Mouse (Mus musculus) hindbrain, postnatal 0 days (tissue): ENCODE measurements at regions not wholly inside any gene's neighbourhood (a gene's known extent, or its start where the extent isn't known, plus 50 kb on each side); places are given as distances from the start of the nearest gene placed in this dataset.

ENCODE experiments used
- ATAC-seq: fragments of 200-750 bp; cut with Nextera tagmentation; 2 replicates; pipeline ENCODE4 v1.8.0; 2017; ENCODE audit warnings: mild to moderate bottlenecking, moderate TSS enrichment, moderate library complexity
- DNase-seq: peaks from one replicate; pipeline ENCODE4 v3.0.0-alpha.2; 2015; ENCODE audit warnings: low spot score
- H3K27ac ChIP-seq: fragments of 300-500 bp; sonication (generic); 2 replicates; pipeline ENCODE4 v1.5.1; 2014; ENCODE audit warnings: mild to moderate bottlenecking
- H3K27me3 ChIP-seq: fragments of 300-500 bp; sonication (generic); 2 replicates; pipeline ENCODE4 v1.6.1; 2014; ENCODE audit warnings: low read length, mixed read lengths; ENCODE audit not compliant: insufficient read depth
- H3K36me3 ChIP-seq: fragments of 300-500 bp; sonication (generic); 2 replicates; pipeline ENCODE4 v1.6.1; 2014; ENCODE audit warnings: low read length, mixed read lengths; ENCODE audit not compliant: insufficient read depth
- H3K4me1 ChIP-seq: fragments of 300-500 bp; sonication (generic); 2 replicates; pipeline ENCODE4 v1.6.1; 2014; ENCODE audit warnings: antibody characterized with exemption, low read length, mixed read lengths; ENCODE audit not compliant: insufficient read depth
- H3K4me2 ChIP-seq: fragments of 300-500 bp; sonication (generic); 2 replicates; pipeline ENCODE4 v1.6.1; 2014; ENCODE audit warnings: low read depth, mild to moderate bottlenecking, low read length, moderate library complexity, mixed read lengths
- H3K4me3 ChIP-seq: fragments of 300-500 bp; sonication (generic); 2 replicates; pipeline ENCODE4 v1.5.1; 2014; ENCODE audit warnings: low read length
- H3K9ac ChIP-seq: fragments of 300-500 bp; sonication (generic); replicated peaks from 2 replicates; pipeline ENCODE4 v1.6.1; 2014; ENCODE audit warnings: mild to moderate bottlenecking, low read length, moderate library complexity, mixed read lengths
- H3K9me3 ChIP-seq: fragments of 300-500 bp; sonication (generic); 2 replicates; pipeline ENCODE4 v1.6.1; 2016; ENCODE audit warnings: low read length, mixed read lengths
- CTCF ChIP-seq: IDR thresholded peaks from 2 replicates; pipeline ENCODE4 v1.5.1; 2016; ENCODE audit warnings: antibody characterized with exemption, control low read depth, low read depth
- WGBS: fragments of 180-500 bp; shearing (Covaris S2); extraction: QIAGEN DNeasy Blood & Tissue Kit; methylation state at CpG from one replicate; pipeline ENCODE4 v1.1.7; 2014; 5-methylcytosine and 5-hydroxymethylcytosine counted together

DNA sequence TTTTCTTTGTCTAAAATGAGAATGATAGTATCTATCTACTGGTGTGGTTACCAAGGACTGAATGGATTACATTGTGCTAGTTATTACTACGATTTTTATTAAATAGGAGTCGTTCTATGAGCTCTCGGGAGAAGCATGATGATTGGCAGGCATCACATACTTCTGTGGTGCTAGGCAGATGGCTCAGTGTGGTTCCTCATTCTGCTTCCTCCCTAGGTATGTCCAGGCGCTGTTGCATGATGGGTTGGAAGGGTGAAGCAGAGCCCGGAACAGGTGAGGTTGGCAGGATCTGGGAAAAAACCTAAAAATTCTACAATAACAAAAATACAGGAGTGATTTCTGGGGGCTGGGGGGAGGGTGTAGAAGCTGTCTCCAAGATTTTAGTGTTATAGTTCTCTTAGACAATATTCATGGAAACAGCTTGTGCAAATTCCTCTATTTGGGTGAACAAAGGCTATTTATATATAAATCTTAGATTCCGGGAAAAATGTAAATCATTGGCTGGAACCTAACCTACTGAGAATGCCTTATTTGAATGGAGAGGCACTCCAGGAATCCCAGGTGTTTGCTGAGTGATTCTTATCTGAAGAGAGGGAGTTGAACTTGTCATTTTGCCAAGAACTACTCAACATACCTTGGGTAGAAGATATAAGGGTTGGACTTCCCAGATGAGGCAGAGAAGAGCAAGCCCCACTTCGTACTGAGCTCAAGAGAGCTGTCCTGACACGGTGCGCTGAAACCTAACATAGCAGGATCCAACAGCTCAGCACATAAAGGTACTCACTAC is 68.5 kb upstream of the Irak1bp1 start:
- Histone ChIP-seq H3K27ac (no peak overlapping the region), H3K27me3 (no peaks in the 10 kb centered on the region), H3K9ac (no peak overlapping the region), H3K4me3 (no peak overlapping the region), H3K4me1 (no peaks in the 10 kb centered on the region), H3K4me2 (no peak overlapping the region), H3K9me3 (no peaks in the 10 kb centered on the region), H3K36me3 (no peaks in the 10 kb centered on the region)
- ATAC-seq: no peak
- no peak for TF ChIP-seq CTCF
- 87% methylated on average over 9 of the region's 9 CpGs for WGBS
- no peak for DNase-seq

DNA sequence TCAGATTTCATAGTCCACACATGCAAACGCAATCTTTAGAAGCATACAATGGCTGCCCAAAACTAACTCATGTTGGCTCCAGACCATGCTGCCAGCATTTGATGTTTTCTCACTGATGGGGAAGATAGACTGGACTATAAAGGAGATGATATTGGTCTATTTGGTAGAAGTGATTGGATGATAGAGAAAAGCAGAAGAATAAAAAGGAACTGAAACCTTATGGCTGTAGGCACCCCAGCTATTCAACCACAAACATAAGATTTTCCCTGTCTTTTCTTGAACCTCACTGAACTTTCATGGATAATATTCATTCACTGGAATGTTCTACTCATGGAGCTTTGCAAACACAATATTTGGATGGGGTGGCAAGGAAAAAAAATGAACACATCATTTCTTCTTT is 65.7 kb upstream of the Irak1bp1 start:
- TF ChIP-seq CTCF: no peak
- WGBS: 83% methylated on average over 1 of the region's 1 CpGs
- Histone ChIP-seq H3K27ac (no peak overlapping the region), H3K9ac (no peak overlapping the region), H3K4me2 (no peak overlapping the region), H3K27me3 (no peaks in the 10 kb centered on the region), H3K36me3 (no peaks in the 10 kb centered on the region), H3K4me1 (no peaks in the 10 kb centered on the region), H3K9me3 (no peaks in the 10 kb centered on the region), H3K4me3 (no peak overlapping the region)
- ATAC-seq (no peak), DNase-seq (no peak)
